Mouse (Mus musculus): Measurements from ENCODE around the gene Trpv6. TPM values are rescaled to one million over a fixed set of nuclear protein-coding genes. Genes with fewer than 3 reads are reported as not detected.

The Trpv6 gene
- total RNA-seq, 2 experiments from 2014 or later: 0.87 to 1.2 TPM

- no peak for DNase-seq
Observed at GRCm38 (mm10) chr6:41621241-41621990, 14.8 kb downstream of the Trpv6 start.

GRCm38 (mm10) chr6:41620173-41620798 is 15.9 kb downstream of the Trpv6 start:
- no peak for DNase-seq

GRCm38 (mm10) chr6:41607637-41608036 is 28.6 kb downstream of the Trpv6 start:
- no peak for DNase-seq

GRCm38 (mm10) chr6:41606214-41606613 is 30.0 kb downstream of the Trpv6 start:
- peak; percentile 54 to 56 for DNase-seq

- DNase-seq: no peak
Observed at GRCm38 (mm10) chr6:41605794-41606104, 30.5 kb downstream of the Trpv6 start.

GRCm38 (mm10) chr6:41605061-41605793 is 31.0 kb downstream of the Trpv6 start, which contains the start of gene Ephb6:
Ephb6 (plus strand) TSS chr6:41605482.
- DNase-seq: peak; percentile 60 to 72

- peak; percentile 40 to 49 for DNase-seq
Observed at GRCm38 (mm10) chr6:41604401-41605050, 31.7 kb downstream of the Trpv6 start.

- no peak for DNase-seq
Observed at GRCm38 (mm10) chr6:41582189-41582588, 54.0 kb downstream of the Trpv6 start.

GRCm38 (mm10) chr6:41581295-41581694 is 54.9 kb downstream of the Trpv6 start:
- no peak for DNase-seq

GRCm38 (mm10) chr6:41577297-41577696 is 58.9 kb downstream of the Trpv6 start:
- no peak for DNase-seq

- DNase-seq: no peak
Observed at GRCm38 (mm10) chr6:41576526-41577097, 59.6 kb downstream of the Trpv6 start.

Other genes starting within 250 kb of the Trpv6 start
- not detected for gene Gm5771, start 244.0 kb downstream of the Trpv6 start, total RNA-seq (2021)
- gene Gm10334, start 190.3 kb downstream of the Trpv6 start, total RNA-seq (2021): not detected
- gene Prss1, start 177.5 kb downstream of the Trpv6 start, total RNA-seq (2021): not detected
- not detected for gene Prss2, start 114.6 kb downstream of the Trpv6 start, total RNA-seq (2021)
- gene Ephb6, start 30.9 kb downstream of the Trpv6 start, total RNA-seq (2021): 10 to 100 TPM; 67.7 to 71.2 TPM
- not detected for gene Trpv5, start 44.4 kb upstream of the Trpv6 start, total RNA-seq (2021)
- gene Llcfc1, start 48.0 kb upstream of the Trpv6 start, total RNA-seq (2021): not detected
- gene Kel, start 67.9 kb upstream of the Trpv6 start, total RNA-seq (2021): not detected
- not detected for gene Olfr459, start 138.8 kb upstream of the Trpv6 start, total RNA-seq (2021)
- not detected for gene Pip, start 211.1 kb upstream of the Trpv6 start, total RNA-seq (2021)
- gene Sval2, start 216.6 kb upstream of the Trpv6 start, total RNA-seq (2021): not detected

All from layer of hippocampus, postnatal 36 days (tissue).